Mouse (Mus musculus): ENCODE data around the gene Pllp. TPM values are rescaled to one million over a fixed set of nuclear protein-coding genes. Genes with fewer than 3 reads are reported as not detected.

Pllp gene
- total and polyA plus RNA-seq, 3 experiments, result 0.55 to 2.6 (median 0.63) TPM

GRCm38 (mm10) chr8:94634211-94634610, 61.9 kb downstream of the Pllp start:
- Histone ChIP-seq H3K4me3 (no peak overlapping the region), H3K4me1 (ENCODE audit: control insufficient read depth, insufficient read depth, low read length) (no peaks in the 10 kb centered on the region), H3K9ac (ENCODE audit: low read depth, low read length) (no peak overlapping the region), H3K27me3 (ENCODE audit: control insufficient read depth, insufficient read depth, low read length) (no peaks in the 10 kb centered on the region), H3K36me3 (ENCODE audit: control insufficient read depth, insufficient read depth, low read length) (no peaks in the 10 kb centered on the region; the same call in 1 of the 2 replicates), H3K79me2 (replicated peaks; ENCODE audit: control insufficient read depth, insufficient read depth, low read length) (no peaks in the 10 kb centered on the region), H3K27ac (no peak overlapping the region)
- DNase-seq, result no peak
- TF ChIP-seq EP300 (IDR thresholded peaks at IDR 0.05; ENCODE audit: insufficient read depth, low read depth, low read length) (no peak), CTCF (IDR thresholded peaks at IDR 0.05) (no peak), POLR2A (IDR thresholded peaks at IDR 0.05; ENCODE audit: insufficient read depth, low read depth, low read length) (no peak)
- intact Hi-C loops (cut with DNase I), result no loop called here

- H3K27ac ChIP-seq, result no peak overlapping the region
- no peak overlapping the region for H3K9ac ChIP-seq (ENCODE audit: low read depth, low read length)
- intact Hi-C loops (cut with DNase I), result no loop called here
- 74% methylated on average over 2 of the region's 2 CpGs for WGBS
- TF ChIP-seq EP300 (IDR thresholded peaks at IDR 0.05; ENCODE audit: insufficient read depth, low read depth, low read length) (no peak), CTCF (IDR thresholded peaks at IDR 0.05) (no peak), POLR2A (IDR thresholded peaks at IDR 0.05; ENCODE audit: insufficient read depth, low read depth, low read length) (no peak)
- no peaks in the 10 kb centered on the region for H3K4me1 ChIP-seq (ENCODE audit: control insufficient read depth, insufficient read depth, low read length)
- DNase-seq, result no peak
- no peaks in the 10 kb centered on the region for H3K27me3 ChIP-seq (ENCODE audit: control insufficient read depth, insufficient read depth, low read length)
- H3K4me3 ChIP-seq, result no peak overlapping the region
- H3K36me3 ChIP-seq (ENCODE audit: control insufficient read depth, insufficient read depth, low read length), result no peaks in the 10 kb centered on the region; the same call in 1 of the 2 replicates
- no peaks in the 10 kb centered on the region for H3K79me2 ChIP-seq (replicated peaks; ENCODE audit: control insufficient read depth, insufficient read depth, low read length)
Measured at GRCm38 (mm10) chr8:94633564-94634194, 62.4 kb downstream of the Pllp start.

Other genes with a start within 250 kb of the Pllp start
- gene Cpne2, start 163.3 kb downstream of the Pllp start, total RNA-seq (2021), result 1 to 10 TPM; 3.4 to 3.9 TPM
- gene Cpne2, start 163.3 kb downstream of the Pllp start, polyA plus RNA-seq (2012; rRNA removed), result 8.3 and 14.1 TPM in 2 replicates
- 10 to 100 TPM; 10.1 to 10.6 TPM for gene Rspry1, start 94.3 kb downstream of the Pllp start, total RNA-seq (2021)
- 3.8 and 7.9 TPM in 2 replicates for gene Rspry1, start 94.3 kb downstream of the Pllp start, polyA plus RNA-seq (2012; rRNA removed)
- 10 to 100 TPM; 18.6 to 20.3 TPM for gene Fam192a, start 94.3 kb downstream of the Pllp start, total RNA-seq (2021)
- 13.7 and 17.5 TPM in 2 replicates for gene Fam192a, start 94.3 kb downstream of the Pllp start, polyA plus RNA-seq (2012; rRNA removed)
- gene Arl2bp, start 29.7 kb downstream of the Pllp start, total RNA-seq (2021), result 10 to 100 TPM; 77.2 to 84.1 TPM
- gene Arl2bp, start 29.7 kb downstream of the Pllp start, polyA plus RNA-seq (2012; rRNA removed), result 107 and 148 TPM in 2 replicates
- not detected for gene Ccl22, start 49.3 kb upstream of the Pllp start, total RNA-seq (2021)
- 0.14 and 0.41 TPM in 2 replicates for gene Ccl22, start 49.3 kb upstream of the Pllp start, polyA plus RNA-seq (2012; rRNA removed)
- gene Cx3cl1, start 75.7 kb upstream of the Pllp start, total RNA-seq (2021), result 1 to 10 TPM; 5.1 to 5.4 TPM
- gene Cx3cl1, start 75.7 kb upstream of the Pllp start, polyA plus RNA-seq (2012; rRNA removed), result 11.3 and 12.0 TPM in 2 replicates
- gene Ccl17, start 114.2 kb upstream of the Pllp start, total RNA-seq (2021), result not detected
- 0.62 TPM in 1 of 2 replicates, not detected in the other for gene Ccl17, start 114.2 kb upstream of the Pllp start, polyA plus RNA-seq (2012; rRNA removed)
- 100 to 1,000 TPM; 545 to 681 TPM for gene Coq9, start 142.0 kb upstream of the Pllp start, total RNA-seq (2021)
- 823 and 843 TPM in 2 replicates for gene Coq9, start 142.0 kb upstream of the Pllp start, polyA plus RNA-seq (2012; rRNA removed)
- 10 to 100 TPM; 81.9 to 98.6 TPM for gene Ciapin1, start 142.1 kb upstream of the Pllp start, total RNA-seq (2021)
- 57.2 TPM in 2 replicates for gene Ciapin1, start 142.1 kb upstream of the Pllp start, polyA plus RNA-seq (2012; rRNA removed)
- gene Polr2c, start 161.2 kb upstream of the Pllp start, total RNA-seq (2021), result 10 to 100 TPM; 55.9 to 69.5 TPM
- gene Polr2c, start 161.2 kb upstream of the Pllp start, polyA plus RNA-seq (2012; rRNA removed), result 142 and 198 TPM in 2 replicates
- 10 to 100 TPM; 13.7 to 14.8 TPM for gene Dok4, start 180.1 kb upstream of the Pllp start, total RNA-seq (2021)
- 23.0 and 36.2 TPM in 2 replicates for gene Dok4, start 180.1 kb upstream of the Pllp start, polyA plus RNA-seq (2012; rRNA removed)
- 1 to 10 TPM; 5.0 to 5.7 TPM for gene Ccdc102a, start 221.8 kb upstream of the Pllp start, total RNA-seq (2021)
- gene Ccdc102a, start 221.8 kb upstream of the Pllp start, polyA plus RNA-seq (2012; rRNA removed), result 5.2 and 6.4 TPM in 2 replicates
- gene Adgrg5, start 227.4 kb upstream of the Pllp start, total RNA-seq (2021), result under 1 TPM; 0.08 to 0.27 TPM
- 0.62 and 0.97 TPM in 2 replicates for gene Adgrg5, start 227.4 kb upstream of the Pllp start, polyA plus RNA-seq (2012; rRNA removed)

All from heart, adult 2 months (tissue).